1 mouse cellular context compared by ENCODE assay signal in the genomic region with DNA sequence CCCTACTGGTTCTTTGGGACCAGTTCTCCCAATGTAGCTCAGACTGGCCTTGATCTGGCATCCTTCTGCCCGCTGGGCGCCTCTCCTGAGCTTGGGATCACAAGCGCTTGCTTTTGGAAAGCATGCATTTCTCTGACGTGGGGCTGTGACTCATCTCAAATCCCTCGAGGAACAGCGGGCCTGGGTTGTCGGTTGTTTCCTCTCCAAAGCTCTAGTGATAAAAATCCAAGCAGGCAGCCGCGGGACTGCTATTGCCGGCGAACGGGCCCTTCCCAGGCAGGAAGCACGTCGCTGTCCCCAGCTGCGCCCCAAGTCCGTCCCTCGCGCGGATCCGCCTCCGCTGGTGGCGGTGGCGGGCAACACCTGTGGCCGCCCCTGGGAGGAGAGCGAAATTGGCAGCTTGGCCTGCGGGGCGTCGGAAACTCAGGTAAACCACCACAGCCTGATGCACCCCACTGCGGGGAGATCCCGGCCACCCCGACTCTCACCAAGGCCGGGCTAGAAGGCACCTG.
TF ChIP-seq lines count a peak whose summit lies in the region.

No protein-coding gene starts in this region.

TF ChIP-seq in MEL, 35 proteins besides CTCF, POLR2A, EP300 and RAD21 (continued from another document):
- TF ChIP-seq JUND (IDR thresholded peaks at IDR 0.05; ENCODE audit: low read depth, low read length) (no peak), NELFE (IDR thresholded peaks at IDR 0.05; ENCODE audit: low read depth, low read length) (peak; percentile 61), USF1 (IDR thresholded peaks at IDR 0.05; ENCODE audit: low read depth, low read length) (no peak), CHD2 (IDR thresholded peaks at IDR 0.05; ENCODE audit: low read length) (no peak), E2F4 (IDR thresholded peaks at IDR 0.05; ENCODE audit: borderline replicate concordance, low read depth, low read length) (no peak), TCF12 (IDR thresholded peaks at IDR 0.05; ENCODE audit: low read depth, low read length) (0 out of 2 replicates have a peak, but pooled peaks have one; percentile 40), ZNF384 (IDR thresholded peaks at IDR 0.05; ENCODE audit: low read depth, low read length) (no peak), CHD1 (IDR thresholded peaks at IDR 0.05; ENCODE audit: low read depth, low read length) (peak; percentile 93; the same call in 1 of the 2 replicates)
